Mouse (Mus musculus) CH12.LX (cell line): Measurements from ENCODE around the gene Xpc. TPM values are rescaled to one million over a fixed set of nuclear protein-coding genes. Genes with fewer than 3 reads are reported as not detected.

Experiments
- DNase-seq: peaks from one replicate; pipeline ENCODE4 v3.0.0-alpha.2; 2013; ENCODE audit errors: extremely low read depth
- H3K27ac ChIP-seq: 2 replicates; pipeline ENCODE4 v1.5.1; 2012; ENCODE audit warnings: low read depth, mild to moderate bottlenecking, control low read depth, moderate library complexity; ENCODE audit not compliant: insufficient read depth
- H3K27me3 ChIP-seq: replicated peaks from 2 replicates; pipeline ENCODE3; 2012; ENCODE audit warnings: inconsistent platforms
- H3K36me3 ChIP-seq, 2 experiments: replicated peaks in 1 of 2; 2 replicates each; pipeline versions ENCODE3 to v1.6.1; 2012; ENCODE audit warnings: inconsistent platforms in 1 of 2, low read length in 1 of 2, mild to moderate bottlenecking in 1 of 2, mixed read lengths in 1 of 2, moderate library complexity in 1 of 2; ENCODE audit not compliant: control insufficient read depth in 1 of 2, insufficient read depth in 1 of 2
- H3K4me1 ChIP-seq, 2 experiments: 2 replicates each; pipeline ENCODE4 v1.6.1; 2012; ENCODE audit warnings: inconsistent platforms in 1 of 2, moderate library complexity in 1 of 2; ENCODE audit not compliant: insufficient read depth in 2 of 2, control insufficient read depth in 1 of 2
- H3K4me2 ChIP-seq: 2 replicates; pipeline ENCODE4 v1.6.1; 2012; ENCODE audit warnings: low read depth, mild to moderate bottlenecking, control low read depth; ENCODE audit not compliant: poor library complexity, insufficient read depth, severe bottlenecking
- H3K4me3 ChIP-seq, 3 experiments: fragments of 150-350 bp in 1 of 3; sonication (generic) in 1 of 3; replicated peaks in 1 of 3; 2 replicates each; pipeline versions ENCODE3 to v1.5.1; 2011 to 2012; ENCODE audit warnings: low read depth in 2 of 3, low read length in 2 of 3, mild to moderate bottlenecking in 2 of 3, moderate library complexity in 2 of 3, control low read depth in 1 of 3, improper control_type of control experiment in 1 of 3, inconsistent platforms in 1 of 3, mixed read lengths in 1 of 3; ENCODE audit not compliant: poor library complexity in 1 of 3
- H3K79me2 ChIP-seq: replicated peaks from 2 replicates; pipeline ENCODE4 v1.6.1; 2012; ENCODE audit warnings: mild to moderate bottlenecking, moderate library complexity; ENCODE audit not compliant: control insufficient read depth, poor library complexity, insufficient read depth, severe bottlenecking; ENCODE audit errors: extremely low read depth
- H3K9ac ChIP-seq: 2 replicates; pipeline ENCODE4 v1.6.1; 2012; ENCODE audit warnings: low read depth, mild to moderate bottlenecking, control low read depth, moderate library complexity; ENCODE audit not compliant: insufficient read depth
- H3K9me3 ChIP-seq: replicated peaks from 2 replicates; pipeline ENCODE3; 2012; ENCODE audit warnings: low read length, inconsistent platforms, mixed read lengths
- BHLHE40 ChIP-seq: IDR thresholded peaks from 2 replicates; pipeline ENCODE4 v1.6.1; 2011; ENCODE audit warnings: mild to moderate bottlenecking, low read depth, low read length, improper control_type of control experiment
- CHD2 ChIP-seq: IDR thresholded peaks from 2 replicates; pipeline ENCODE4 v1.6.1; 2011; ENCODE audit warnings: low read length, improper control_type of control experiment
- CTCF ChIP-seq, 2 experiments: IDR thresholded peaks in 1 of 2; conservative IDR thresholded peaks in 1 of 2; 2 replicates each; pipeline ENCODE4 v1.5.1; 2011 to 2012; ENCODE audit warnings: low read depth in 2 of 2, low read length in 2 of 2, improper control_type of control experiment in 1 of 2, inconsistent platforms in 1 of 2, mild to moderate bottlenecking in 1 of 2, moderate library complexity in 1 of 2
- E2F4 ChIP-seq: IDR thresholded peaks from 2 replicates; pipeline ENCODE4 v1.6.1; 2011; ENCODE audit warnings: low read depth, low read length, improper control_type of control experiment; ENCODE audit not compliant: insufficient replicate concordance
- ELF1 ChIP-seq: IDR thresholded peaks from 2 replicates; pipeline ENCODE4 v1.6.1; 2014; ENCODE audit warnings: low read depth, mild to moderate bottlenecking, inconsistent platforms, low read length, improper control_type of control experiment
- GABPA ChIP-seq: IDR thresholded peaks from 2 replicates; pipeline ENCODE4 v1.6.1; 2012; ENCODE audit warnings: low read depth, low read length, improper control_type of control experiment, inconsistent platforms; ENCODE audit not compliant: insufficient replicate concordance
- HCFC1 ChIP-seq: IDR thresholded peaks from 2 replicates; pipeline ENCODE4 v1.6.1; 2012; ENCODE audit warnings: low read depth, mild to moderate bottlenecking, inconsistent platforms, low read length, improper control_type of control experiment
- IRF4 ChIP-seq: IDR thresholded peaks from 2 replicates; pipeline ENCODE4 v1.6.1; 2014; ENCODE audit warnings: low read depth, mild to moderate bottlenecking, inconsistent platforms, low read length, improper control_type of control experiment
- JUND ChIP-seq: conservative IDR thresholded peaks from 2 replicates; pipeline ENCODE4 v1.6.1; 2011; ENCODE audit warnings: low read depth, low read length, improper control_type of control experiment
- KAT2A ChIP-seq: IDR thresholded peaks from 2 replicates; pipeline ENCODE4 v1.6.1; 2012; ENCODE audit warnings: low read length, improper control_type of control experiment, inconsistent platforms; ENCODE audit not compliant: insufficient replicate concordance
- MAFK ChIP-seq: IDR thresholded peaks from 2 replicates; pipeline ENCODE4 v1.6.1; 2011; ENCODE audit warnings: low read length, improper control_type of control experiment; ENCODE audit not compliant: insufficient replicate concordance
- MAX ChIP-seq: IDR thresholded peaks from 2 replicates; pipeline ENCODE4 v1.6.1; 2011; ENCODE audit warnings: low read length, improper control_type of control experiment
- MAZ ChIP-seq: IDR thresholded peaks from 2 replicates; pipeline ENCODE4 v1.6.1; 2012; ENCODE audit warnings: low read depth, mild to moderate bottlenecking, inconsistent platforms, low read length, improper control_type of control experiment, moderate library complexity
- MEF2A ChIP-seq: IDR thresholded peaks from 2 replicates; pipeline ENCODE4 v1.6.1; 2014; ENCODE audit warnings: low read depth, mild to moderate bottlenecking, inconsistent platforms, low read length, improper control_type of control experiment, borderline replicate concordance
- MXI1 ChIP-seq: IDR thresholded peaks from 2 replicates; pipeline ENCODE4 v1.6.1; 2011; ENCODE audit warnings: mild to moderate bottlenecking, low read depth, low read length, improper control_type of control experiment
- MYC ChIP-seq: IDR thresholded peaks from 2 replicates; pipeline ENCODE4 v1.6.1; 2011; ENCODE audit warnings: low read depth, mild to moderate bottlenecking, improper control_type of control experiment, low read length
- NELFE ChIP-seq: IDR thresholded peaks from 2 replicates; pipeline ENCODE4 v1.6.1; 2011; ENCODE audit warnings: low read depth, low read length, improper control_type of control experiment
- NRF1 ChIP-seq: IDR thresholded peaks from 2 replicates; pipeline ENCODE4 v1.6.1; 2014; ENCODE audit warnings: low read depth, mild to moderate bottlenecking, inconsistent platforms, low read length, improper control_type of control experiment, moderate library complexity
- POLR2A ChIP-seq: IDR thresholded peaks from 2 replicates; pipeline ENCODE4 v1.6.1; 2011; ENCODE audit warnings: low read depth, mild to moderate bottlenecking, improper control_type of control experiment, low read length
- POLR2AphosphoS2 ChIP-seq: IDR thresholded peaks from 2 replicates; pipeline ENCODE4 v1.6.1; 2011; ENCODE audit warnings: low read depth, low read length, improper control_type of control experiment
- SIN3A ChIP-seq: IDR thresholded peaks from 2 replicates; pipeline ENCODE4 v1.6.1; 2012; ENCODE audit warnings: low read length, improper control_type of control experiment, inconsistent platforms
- TBP ChIP-seq: conservative IDR thresholded peaks from 2 replicates; pipeline ENCODE4 v1.6.1; 2011; ENCODE audit warnings: low read depth, low read length, improper control_type of control experiment
- TCF12 ChIP-seq: IDR thresholded peaks from 2 replicates; pipeline ENCODE4 v1.6.1; 2014; ENCODE audit warnings: low read depth, mild to moderate bottlenecking, inconsistent platforms, low read length, improper control_type of control experiment
- UBTF ChIP-seq: IDR thresholded peaks from 2 replicates; pipeline ENCODE4 v1.6.1; 2012; ENCODE audit warnings: low read depth, mild to moderate bottlenecking, inconsistent platforms, low read length, improper control_type of control experiment, moderate library complexity
- ZC3H11A ChIP-seq: IDR thresholded peaks from 2 replicates; pipeline ENCODE4 v1.6.1; 2012; ENCODE audit warnings: low read depth, mild to moderate bottlenecking, inconsistent platforms, low read length, improper control_type of control experiment
- ZKSCAN1 ChIP-seq: IDR thresholded peaks from 2 replicates; pipeline ENCODE4 v1.6.1; 2012; ENCODE audit warnings: low read depth, inconsistent platforms, low read length, improper control_type of control experiment, borderline replicate concordance
- ZMIZ1 ChIP-seq: IDR thresholded peaks from 2 replicates; pipeline ENCODE4 v1.6.1; 2012; ENCODE audit warnings: low read depth, mild to moderate bottlenecking, inconsistent platforms, low read length, improper control_type of control experiment
- dilution Hi-C: fragments of 300-500 bp; cut with MboI; formaldehyde crosslinking; loops from 2 replicates; pipeline ENCODE4 v1.14.3; 2020; ENCODE audit warnings: low sequenced_read_pairs; ENCODE audit not compliant: extremely low pct_unique_long_range_greater_than_20kb, extremely low pct_ligation_motif_present
- in situ Hi-C: fragments of 300-500 bp; cut with MboI; formaldehyde crosslinking; loops from 3 replicates; pipeline ENCODE4 v1.14.3; 2019; ENCODE audit warnings: low sequenced_read_pairs, low pct_ligation_motif_present, low pct_unique_long_range_greater_than_20kb, mixed read lengths
- polyA plus RNA-seq: library from polyadenylated mRNA; unstranded; fragments of >175 nt; gene quantifications from 2 replicates; pipeline ENCODE4 v1.2.1, GENCODE M21; 2012; ENCODE audit warnings: low read depth; ENCODE audit not compliant: insufficient read length
- total RNA-seq, 2 experiments: library from RNA; depleted of rRNA; stranded (reverse); fragments of 300-350 nt in 1 of 2; fragments of >200 nt in 1 of 2; gene quantifications; 2 replicates each; pipeline ENCODE4 v1.2.3; 2012 to 2014

Xpc gene
- total RNA-seq (2012; rRNA removed) (10.5 and 11.7 TPM in 2 replicates), total RNA-seq (2014; rRNA removed) (6.7 and 7.8 TPM in 2 replicates), polyA plus RNA-seq (8.2 and 10.9 TPM in 2 replicates)

GRCm38 (mm10) chr6:91515545-91516449 lies at the start of gene Xpc, which contains the start of gene Lsm3:
Gene Xpc (minus strand): TSS chr6:91515888.
Gene Lsm3 (plus strand): TSS chr6:91515928.
- Histone ChIP-seq H3K36me3 (peaks cover 28 to 40% of the 10 kb centered on the region in 2 experiments), H3K27ac (no peak within 1 kb of the TSS), H3K4me2 (peak within 1 kb of the TSS; percentile 72), H3K9me3 (no peaks in the 10 kb centered on the region), H3K27me3 (no peaks in the 10 kb centered on the region), H3K9ac (peak within 1 kb of the TSS; percentile 85), H3K4me3 (peak within 1 kb of the TSS; percentile 76 to 93 (median 88)), H3K79me2 (peaks cover 13% of the 10 kb centered on the region), H3K4me1 (peaks cover 0 to 25% of the 10 kb centered on the region in 2 experiments; a peak in 2 of 4 replicates)
- dilution Hi-C loops (no loop called here), in situ Hi-C loops (loop anchor here (5.0 kb wide), 1 partner anchor 232 kb away; no protein-coding TSS in a partner anchor)
- TF ChIP-seq MAX (peak; percentile 86), ZMIZ1 (peak; percentile 86), GABPA (no peak), ELF1 (peak; percentile 86), MAFK (no peak), UBTF (peak; percentile 76; the same call in 1 of the 2 replicates), NRF1 (peak; percentile 63), TBP (peak; percentile 89), POLR2A (peak; percentile 92), E2F4 (peak; percentile 89; the same call in 1 of the 2 replicates), CHD2 (peak; percentile 100), ZKSCAN1 (no peak), CTCF (conservative IDR thresholded peaks at IDR 0.05 in 1 of 2, IDR thresholded peaks at IDR 0.05 in 1 of 2; ENCODE audit: low read depth in 2 of 2, low read length in 2 of 2) (no peak), MEF2A (peak; percentile 82), ZC3H11A (no peak), TCF12 (peak; percentile 89), POLR2AphosphoS2 (0 out of 2 replicates have a peak, but pooled peaks have one; percentile 46), IRF4 (peak; percentile 59; the same call in 1 of the 2 replicates), MYC (peak; percentile 92; the same call in 1 of the 2 replicates), NELFE (peak; percentile 94), KAT2A (peak; percentile 81; the same call in 1 of the 2 replicates), SIN3A (peak; percentile 91), MXI1 (peak; percentile 85), HCFC1 (peak; percentile 90), MAZ (peak; percentile 72), BHLHE40 (peak; percentile 50; the same call in 1 of the 2 replicates), JUND (no peak)
- DNase-seq: peak; percentile 96
